Mouse (Mus musculus) testis, adult 2 months (tissue): Measurements from ENCODE around the gene Pmepa1. TPM values are rescaled to one million over a fixed set of nuclear protein-coding genes. Genes with fewer than 3 reads are reported as not detected.

ENCODE experiments used
- H3K27ac ChIP-seq: fragments of 200-500 bp; 2 replicates; pipeline ENCODE4 v1.5.1; 2012; ENCODE audit warnings: low read depth, low read length; ENCODE audit not compliant: control insufficient read depth, insufficient read depth
- H3K27me3 ChIP-seq: fragments of 200-500 bp; 2 replicates; pipeline ENCODE4 v1.6.1; 2012; ENCODE audit warnings: mild to moderate bottlenecking, low read length, moderate library complexity; ENCODE audit not compliant: control insufficient read depth, insufficient read depth
- H3K36me3 ChIP-seq: fragments of 200-500 bp; 2 replicates; pipeline ENCODE4 v1.6.1; 2012; ENCODE audit warnings: mild to moderate bottlenecking, low read length; ENCODE audit not compliant: control insufficient read depth, insufficient read depth
- H3K4me1 ChIP-seq: fragments of 200-500 bp; 2 replicates; pipeline ENCODE4 v1.6.1; 2012; ENCODE audit warnings: low read length; ENCODE audit not compliant: control insufficient read depth, insufficient read depth
- H3K4me3 ChIP-seq: fragments of 200-500 bp; 2 replicates; pipeline ENCODE4 v1.5.1; 2012; ENCODE audit warnings: low read depth, mild to moderate bottlenecking, low read length, moderate library complexity, mixed read lengths; ENCODE audit not compliant: control insufficient read depth
- CTCF ChIP-seq: fragments of 200-500 bp; IDR thresholded peaks from 2 replicates; pipeline ENCODE4 v1.5.1; 2012; ENCODE audit warnings: low read depth, mild to moderate bottlenecking, inconsistent platforms, low read length, moderate library complexity; ENCODE audit not compliant: control insufficient read depth, insufficient read depth, insufficient replicate concordance
- POLR2A ChIP-seq: fragments of 200-500 bp; IDR thresholded peaks from 2 replicates; pipeline ENCODE4 v1.6.1; 2012; ENCODE audit warnings: low read depth, mild to moderate bottlenecking, inconsistent platforms, low read length, moderate library complexity; ENCODE audit not compliant: control insufficient read depth
- polyA plus RNA-seq: library from polyadenylated mRNA; depleted of rRNA; stranded (reverse); fragments of >200 nt; gene quantifications from 2 replicates; pipeline ENCODE4 v1.2.3, GENCODE M21; 2012

Pmepa1 gene
- polyA plus RNA-seq, 1 experiment, result 2.6 TPM

DNA sequence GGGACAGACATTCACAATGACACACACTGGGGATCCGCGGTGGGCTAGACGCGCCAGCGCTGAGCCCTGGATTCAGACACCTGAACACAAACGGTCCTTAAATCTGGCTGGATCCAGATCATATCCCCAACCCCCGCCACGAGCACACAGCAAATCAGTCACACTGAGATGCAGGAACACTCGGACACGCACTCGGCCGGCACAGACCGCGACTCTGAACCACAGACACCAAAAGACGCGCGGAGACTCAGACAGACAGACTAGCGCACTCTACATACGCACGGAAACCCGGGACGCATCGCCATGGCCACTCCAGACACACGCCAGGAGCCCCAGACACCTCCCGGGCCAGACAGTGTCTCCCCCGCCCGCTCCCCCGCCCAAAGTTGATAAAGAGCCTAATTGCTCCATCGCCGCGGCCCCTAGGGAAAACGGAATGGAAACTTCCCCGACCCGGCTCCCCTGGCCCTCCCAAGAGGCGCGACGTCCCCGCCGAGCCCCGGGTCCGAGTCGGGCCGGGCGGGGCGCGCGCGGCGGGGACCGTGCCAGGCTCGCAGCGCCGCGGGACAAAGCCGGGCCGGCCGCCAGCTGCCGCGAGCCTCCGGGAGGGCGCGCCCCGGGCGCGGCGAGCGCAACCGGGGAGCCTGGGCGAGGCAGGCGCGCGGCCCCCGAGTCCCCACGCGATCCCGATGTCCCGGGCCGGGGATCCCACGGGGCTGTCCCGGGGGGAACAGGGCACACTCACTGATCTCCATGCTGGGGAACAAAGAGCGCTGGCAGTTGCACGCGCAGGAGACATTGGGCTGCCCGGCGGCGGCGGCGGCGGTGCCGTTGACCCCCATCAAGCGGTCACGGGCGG lies 761 bp downstream of the Pmepa1 start:
- Histone ChIP-seq H3K36me3 (no peaks in the 10 kb centered on the region), H3K4me3 (peak overlapping the region; percentile 75), H3K4me1 (peaks cover 14% of the 10 kb centered on the region), H3K27me3 (no peaks in the 10 kb centered on the region), H3K27ac (no peak overlapping the region)
- TF ChIP-seq CTCF (no peak), POLR2A (no peak)

DNA sequence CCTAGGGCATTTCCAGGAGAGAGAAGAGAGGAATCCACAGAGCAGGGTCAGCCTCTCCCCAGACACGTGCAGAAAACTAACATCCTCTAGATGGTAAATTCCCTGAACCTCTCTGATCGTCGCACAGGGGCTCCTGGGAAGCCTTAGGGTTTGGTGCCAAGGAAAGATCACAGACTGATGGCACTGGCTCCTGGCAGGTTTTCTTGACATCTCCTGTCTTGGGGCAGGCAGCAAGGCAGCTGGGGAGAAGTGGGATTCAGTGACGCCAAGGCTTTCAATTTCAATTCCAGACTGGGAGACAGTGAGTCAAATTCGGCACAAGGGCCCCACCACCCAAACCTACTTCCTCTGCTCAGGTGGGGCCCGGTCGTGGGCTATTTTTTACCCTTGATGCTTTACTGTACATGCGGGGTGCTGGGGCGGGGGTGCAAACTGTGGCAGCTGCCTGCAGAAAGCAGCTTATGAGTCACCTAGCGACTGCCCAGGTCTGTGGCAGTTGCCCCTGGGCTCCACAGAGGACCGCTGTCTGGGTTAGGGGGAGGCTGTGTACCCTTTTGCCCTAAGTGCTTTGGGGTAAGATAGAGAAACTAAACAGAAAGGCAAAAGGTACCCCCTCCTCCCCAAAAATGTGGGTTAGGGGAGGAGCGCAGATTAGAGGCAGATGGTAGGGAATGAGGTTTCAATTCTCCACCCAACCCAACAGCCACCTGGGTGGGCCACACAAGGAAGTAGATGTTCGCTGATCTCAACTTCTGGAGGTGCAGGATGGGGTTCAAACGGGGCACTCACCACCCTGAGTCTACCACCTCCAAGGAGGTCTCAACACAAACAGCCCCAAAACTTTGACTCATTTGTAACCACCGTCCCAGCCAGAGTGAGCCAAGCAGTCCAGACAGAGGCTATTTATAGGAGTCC lies 1.6 kb downstream of the Pmepa1 start:
- Histone ChIP-seq H3K27ac (no peak overlapping the region), H3K4me1 (peaks cover 14% of the 10 kb centered on the region), H3K36me3 (no peaks in the 10 kb centered on the region), H3K4me3 (peak overlapping the region; percentile 75), H3K27me3 (no peaks in the 10 kb centered on the region)
- TF ChIP-seq CTCF (no peak), POLR2A (no peak)

DNA sequence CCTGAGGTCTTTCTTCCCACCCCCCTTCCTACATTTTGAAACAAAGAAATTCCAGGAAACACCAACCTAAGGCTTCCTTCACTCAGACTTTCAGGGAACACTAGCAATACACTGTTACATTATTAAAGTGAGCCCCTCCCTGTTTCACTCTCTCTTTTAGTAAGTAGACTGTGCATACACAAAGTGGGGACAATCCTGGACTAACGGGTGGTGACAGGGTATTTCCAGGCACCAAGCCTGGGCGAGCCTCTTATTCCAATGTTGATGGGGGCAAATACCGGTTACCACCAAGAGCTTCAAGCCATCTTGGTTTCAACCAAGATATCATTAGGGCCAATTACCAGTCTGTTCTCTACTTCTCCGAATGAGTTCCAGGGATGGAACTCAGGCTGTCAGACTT lies 2.4 kb downstream of the Pmepa1 start:
- Histone ChIP-seq H3K4me3 (no peak overlapping the region), H3K27ac (no peak overlapping the region), H3K27me3 (no peaks in the 10 kb centered on the region), H3K4me1 (peaks cover 14% of the 10 kb centered on the region), H3K36me3 (no peaks in the 10 kb centered on the region)
- TF ChIP-seq POLR2A (no peak), CTCF (no peak)

- Histone ChIP-seq H3K4me1 (peaks cover 14% of the 10 kb centered on the region), H3K27me3 (no peaks in the 10 kb centered on the region), H3K27ac (no peak overlapping the region), H3K36me3 (no peaks in the 10 kb centered on the region), H3K4me3 (no peak overlapping the region)
- TF ChIP-seq POLR2A, result no peak
- TF ChIP-seq CTCF, result no peak
These were observed 3.9 kb downstream of the Pmepa1 start for GRCm38 (mm10) chr2:173272354-173272900.

DNA sequence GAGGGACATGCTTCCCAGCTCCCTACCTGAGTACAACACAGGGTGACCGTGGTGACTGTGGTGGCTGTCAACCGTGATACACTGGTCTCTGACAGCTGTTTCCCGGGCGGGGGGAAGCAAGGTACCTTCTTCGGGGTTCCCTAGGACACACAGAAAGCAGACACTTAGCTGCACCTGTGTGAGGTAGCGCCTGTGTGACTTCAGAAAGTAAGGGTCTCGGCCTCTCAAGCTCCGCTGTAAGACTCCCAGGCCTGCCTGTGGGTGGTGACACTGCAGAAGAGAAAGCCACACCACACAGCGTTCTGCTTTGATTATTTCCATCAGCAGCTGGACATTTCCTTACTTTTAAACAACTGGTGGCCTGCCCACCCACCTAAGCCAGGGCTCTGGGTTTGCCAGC lies 4.8 kb downstream of the Pmepa1 start:
- H3K4me3 ChIP-seq, result no peak overlapping the region
- TF ChIP-seq CTCF, result no peak
- TF ChIP-seq POLR2A, result no peak
- no peaks in the 10 kb centered on the region for H3K27me3 ChIP-seq
- H3K27ac ChIP-seq, result no peak overlapping the region
- no peaks in the 10 kb centered on the region for H3K36me3 ChIP-seq
- peaks cover 5% of the 10 kb centered on the region for H3K4me1 ChIP-seq

DNA sequence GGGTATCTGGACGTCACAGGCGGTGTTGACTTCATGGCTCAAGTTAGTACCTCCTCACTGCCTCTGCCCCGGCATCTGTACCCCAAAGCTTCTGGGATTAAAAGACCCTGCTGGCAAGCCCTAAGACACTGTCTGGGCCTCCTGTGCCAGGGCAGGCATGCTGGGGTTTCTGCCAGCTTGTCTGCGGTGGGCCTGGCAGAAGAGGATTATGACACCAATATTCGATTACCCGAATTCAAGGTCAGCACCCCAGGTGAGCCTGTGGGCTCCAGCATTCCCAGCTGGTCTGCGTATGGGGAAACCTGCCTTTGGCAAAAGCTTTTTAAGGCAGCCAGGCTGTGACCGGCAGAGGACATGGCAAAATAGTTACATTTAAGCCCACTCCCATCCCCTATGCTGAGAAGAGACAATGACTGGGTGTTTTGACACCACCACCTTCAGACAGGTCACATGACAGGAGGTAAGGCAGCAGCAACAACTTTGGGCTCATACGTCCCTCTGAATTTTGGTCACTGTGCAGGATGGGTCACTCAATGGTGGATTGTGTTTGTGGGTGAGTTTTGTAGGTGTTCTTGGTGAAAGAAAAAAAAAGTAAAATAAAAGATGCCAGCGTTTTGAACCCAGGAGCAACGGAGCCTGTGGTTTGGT lies 5.6 kb downstream of the Pmepa1 start:
- Histone ChIP-seq H3K27ac (no peak overlapping the region), H3K4me1 (peaks cover 4% of the 10 kb centered on the region; the same call in 1 of the 2 replicates), H3K36me3 (no peaks in the 10 kb centered on the region), H3K4me3 (no peak overlapping the region), H3K27me3 (no peaks in the 10 kb centered on the region)
- no peak for TF ChIP-seq CTCF
- no peak for TF ChIP-seq POLR2A
